Mouse (Mus musculus) inflammation-experienced regulatory T-cells, adult 6 months (primary cell): ENCODE data around the gene Cblb. TPM values are rescaled to one million over a fixed set of nuclear protein-coding genes. Genes with fewer than 3 reads are reported as not detected.

ENCODE experiments used
- ATAC-seq: one replicate; pipeline ENCODE4 v1.8.0; 2017
- polyA plus RNA-seq, 3 experiments: library from polyadenylated mRNA; unstranded; fragments of 100-300 nt; shearing (Covaris generic); gene quantifications; one replicate each; pipeline ENCODE4 v1.2.1; 2017

Gene Cblb
- polyA plus RNA-seq, 3 experiments from 2014 or later = 40.7 to 50.0 (median 46.0) TPM

GRCm38 (mm10) chr16:52134631-52135227 lies 103.7 kb downstream of the Cblb start:
- ATAC-seq = no peak

- ATAC-seq = no peak
Observed at GRCm38 (mm10) chr16:52135689-52136390, 104.8 kb downstream of the Cblb start.

GRCm38 (mm10) chr16:52143101-52143500 lies 112.1 kb downstream of the Cblb start:
- peak; percentile 23 for ATAC-seq

- ATAC-seq = no peak
Observed at GRCm38 (mm10) chr16:52143818-52144217, 112.8 kb downstream of the Cblb start.

- no peak for ATAC-seq
Observed at GRCm38 (mm10) chr16:52144792-52145191, 113.8 kb downstream of the Cblb start.

GRCm38 (mm10) chr16:52145552-52145951 lies 114.5 kb downstream of the Cblb start:
- ATAC-seq = no peak

GRCm38 (mm10) chr16:52146976-52147696 lies 116.1 kb downstream of the Cblb start:
- ATAC-seq = peak; percentile 82

- no peak for ATAC-seq
Observed at GRCm38 (mm10) chr16:52148041-52148440, 117.0 kb downstream of the Cblb start.

GRCm38 (mm10) chr16:52149135-52149769 lies 118.2 kb downstream of the Cblb start:
- no peak for ATAC-seq

- ATAC-seq = peak; percentile 71
Observed at GRCm38 (mm10) chr16:52155030-52155696, 124.1 kb downstream of the Cblb start.

- ATAC-seq = no peak
Observed at GRCm38 (mm10) chr16:52159958-52160504, 129.0 kb downstream of the Cblb start.

GRCm38 (mm10) chr16:52164246-52164645 lies 133.2 kb downstream of the Cblb start:
- no peak for ATAC-seq

GRCm38 (mm10) chr16:52173253-52173652 lies 142.2 kb downstream of the Cblb start:
- no peak for ATAC-seq

GRCm38 (mm10) chr16:52179839-52180238 lies 148.8 kb downstream of the Cblb start:
- no peak for ATAC-seq

GRCm38 (mm10) chr16:52182057-52182456 lies 151.0 kb downstream of the Cblb start:
- ATAC-seq = peak; percentile 96

- no peak for ATAC-seq
Observed at GRCm38 (mm10) chr16:52184350-52184749, 153.3 kb downstream of the Cblb start.

- no peak for ATAC-seq
Observed at GRCm38 (mm10) chr16:52186731-52187130, 155.7 kb downstream of the Cblb start.

GRCm38 (mm10) chr16:52189103-52189502 lies 158.1 kb downstream of the Cblb start:
- ATAC-seq = no peak

- no peak for ATAC-seq
Observed at GRCm38 (mm10) chr16:52190714-52191113, 159.7 kb downstream of the Cblb start.

GRCm38 (mm10) chr16:52194040-52194439 lies 163.0 kb downstream of the Cblb start:
- no peak for ATAC-seq

GRCm38 (mm10) chr16:52194866-52195265 lies 163.8 kb downstream of the Cblb start:
- no peak for ATAC-seq

GRCm38 (mm10) chr16:52200107-52200506 lies 169.1 kb downstream of the Cblb start:
- ATAC-seq = peak; percentile 96
